Mouse (Mus musculus) layer of hippocampus, postnatal 10 days (tissue): Measurements from ENCODE around the gene Ndufb6. TPM values are rescaled to one million over a fixed set of nuclear protein-coding genes. Genes with fewer than 3 reads are reported as not detected.

ENCODE experiments used
- total RNA-seq, 2 experiments: library from RNA; stranded (reverse); gene quantifications; 2 replicates each; pipeline ENCODE4 v1.2.3; 2021

The Ndufb6 gene
- total RNA-seq, 2 experiments from 2014 or later: 229 TPM

Other genes with a start within 250 kb of the Ndufb6 start
- 10 to 100 TPM; 47.6 to 48.1 TPM for gene Aco1, start 136.3 kb downstream of the Ndufb6 start, total RNA-seq
- gene Ddx58, start 39.6 kb downstream of the Ndufb6 start, total RNA-seq: 1 to 10 TPM; 4.4 to 5.3 TPM
- gene Smim27, start 9.8 kb downstream of the Ndufb6 start, total RNA-seq: 10 to 100 TPM; 11.5 to 12.8 TPM
- 10 to 100 TPM; 17.5 to 20.1 TPM for gene Topors, start 9.6 kb downstream of the Ndufb6 start, total RNA-seq
- gene Tmem215, start 192.8 kb upstream of the Ndufb6 start, total RNA-seq: 1 to 10 TPM; 7.7 to 7.9 TPM